Mouse (Mus musculus) midbrain, embryonic 12.5 days (tissue): ENCODE data around the gene Insr. TPM values are rescaled to one million over a fixed set of nuclear protein-coding genes. Genes with fewer than 3 reads are reported as not detected.

Experiments used
- ATAC-seq: fragments of 200-750 bp; cut with Nextera tagmentation; 2 replicates; pipeline ENCODE4 v1.8.0; 2017; ENCODE audit warnings: low read depth, moderate TSS enrichment, moderate library complexity; ENCODE audit not compliant: low FRiP score
- H3K27ac ChIP-seq: fragments of 300-500 bp; sonication (generic); replicated peaks from 2 replicates; pipeline ENCODE4 v1.5.1; 2016; ENCODE audit warnings: mild to moderate bottlenecking
- H3K27me3 ChIP-seq: fragments of 300-500 bp; sonication (generic); 2 replicates; pipeline ENCODE4 v1.6.1; 2016; ENCODE audit warnings: mild to moderate bottlenecking
- H3K36me3 ChIP-seq: fragments of 300-500 bp; sonication (generic); 2 replicates; pipeline ENCODE4 v1.6.1; 2016
- H3K4me1 ChIP-seq: fragments of 300-500 bp; sonication (generic); 2 replicates; pipeline ENCODE4 v1.6.1; 2016
- H3K4me2 ChIP-seq: fragments of 300-500 bp; sonication (generic); replicated peaks from 2 replicates; pipeline ENCODE4 v1.6.1; 2016; ENCODE audit warnings: mild to moderate bottlenecking, moderate library complexity
- H3K4me3 ChIP-seq: fragments of 300-500 bp; sonication (generic); 2 replicates; pipeline ENCODE4 v1.5.1; 2016; ENCODE audit warnings: mild to moderate bottlenecking
- H3K9ac ChIP-seq: fragments of 300-500 bp; sonication (generic); replicated peaks from 2 replicates; pipeline ENCODE4 v1.6.1; 2016; ENCODE audit warnings: mild to moderate bottlenecking, moderate library complexity
- H3K9me3 ChIP-seq: fragments of 300-500 bp; sonication (generic); 2 replicates; pipeline ENCODE4 v1.6.1; 2016; ENCODE audit warnings: mild to moderate bottlenecking
- WGBS: fragments of 180-500 bp; shearing (Covaris S2); methylation state at CpG from one replicate; pipeline ENCODE4 v1.1.7; 2016; 5-methylcytosine and 5-hydroxymethylcytosine counted together
- polyA plus RNA-seq: library from polyadenylated mRNA; unstranded; fragments of >200 nt; fragmentation: Nextera tagmentation; extraction: Ambion mirVana; gene quantifications from 2 replicates; pipeline ENCODE4 v1.2.1, GENCODE M21; 2016

Insr gene
- polyA plus RNA-seq, 1 experiment from 2014 or later: 46.7 TPM

GRCm38 (mm10) chr8:3248704-3249103 lies 30.7 kb downstream of the Insr start:
- Histone ChIP-seq H3K4me1 (no peaks in the 10 kb centered on the region), H3K27ac (no peak overlapping the region), H3K9me3 (no peaks in the 10 kb centered on the region), H3K4me2 (no peak overlapping the region), H3K36me3 (peaks cover 6% of the 10 kb centered on the region; the same call in 1 of the 2 replicates), H3K9ac (no peak overlapping the region), H3K27me3 (no peaks in the 10 kb centered on the region), H3K4me3 (no peak overlapping the region)
- 89% methylated on average over 5 of the region's 5 CpGs for WGBS
- no peak for ATAC-seq

GRCm38 (mm10) chr8:3247129-3247528 lies 32.3 kb downstream of the Insr start:
- Histone ChIP-seq H3K4me2 (no peak overlapping the region), H3K27ac (no peak overlapping the region), H3K4me3 (no peak overlapping the region), H3K9ac (no peak overlapping the region), H3K4me1 (no peaks in the 10 kb centered on the region), H3K27me3 (no peaks in the 10 kb centered on the region), H3K9me3 (no peaks in the 10 kb centered on the region), H3K36me3 (no peaks in the 10 kb centered on the region)
- 97% methylated on average over 1 of the region's 1 CpGs for WGBS
- no peak for ATAC-seq

- Histone ChIP-seq H3K36me3 (no peaks in the 10 kb centered on the region), H3K4me2 (no peak overlapping the region), H3K27ac (no peak overlapping the region), H3K9me3 (no peaks in the 10 kb centered on the region), H3K4me1 (no peaks in the 10 kb centered on the region), H3K27me3 (no peaks in the 10 kb centered on the region), H3K9ac (no peak overlapping the region), H3K4me3 (no peak overlapping the region)
- WGBS: 92% methylated on average over 4 of the region's 4 CpGs
- ATAC-seq: no peak
Measured at GRCm38 (mm10) chr8:3243229-3243628, 36.2 kb downstream of the Insr start.

GRCm38 (mm10) chr8:3240725-3241124 lies 38.7 kb downstream of the Insr start:
- ATAC-seq: no peak
- Histone ChIP-seq H3K36me3 (no peaks in the 10 kb centered on the region), H3K4me1 (no peaks in the 10 kb centered on the region), H3K9ac (no peak overlapping the region), H3K9me3 (no peaks in the 10 kb centered on the region), H3K27ac (no peak overlapping the region), H3K27me3 (no peaks in the 10 kb centered on the region), H3K4me2 (no peak overlapping the region), H3K4me3 (no peak overlapping the region)
- 95% methylated on average over 3 of the region's 3 CpGs for WGBS

GRCm38 (mm10) chr8:3239641-3240040 lies 39.8 kb downstream of the Insr start:
- no peaks in the 10 kb centered on the region for H3K9me3 ChIP-seq

GRCm38 (mm10) chr8:3238792-3239191 lies 40.6 kb downstream of the Insr start:
- Histone ChIP-seq H3K4me2 (no peak overlapping the region), H3K27me3 (no peaks in the 10 kb centered on the region), H3K9me3 (no peaks in the 10 kb centered on the region), H3K4me1 (no peaks in the 10 kb centered on the region), H3K9ac (no peak overlapping the region), H3K27ac (no peak overlapping the region), H3K4me3 (no peak overlapping the region), H3K36me3 (no peaks in the 10 kb centered on the region)
- ATAC-seq: no peak
- WGBS: 86% methylated on average over 3 of the region's 3 CpGs

More at GRCm38 (mm10) chr8:3239641-3240040, 39.8 kb downstream of the Insr start:
- Histone ChIP-seq H3K27ac (no peak overlapping the region), H3K4me2 (no peak overlapping the region), H3K4me3 (no peak overlapping the region), H3K27me3 (no peaks in the 10 kb centered on the region), H3K9ac (no peak overlapping the region), H3K36me3 (no peaks in the 10 kb centered on the region), H3K4me1 (no peaks in the 10 kb centered on the region)
- 89% methylated on average over 3 of the region's 3 CpGs for WGBS
- no peak for ATAC-seq

GRCm38 (mm10) chr8:3237319-3237718 lies 42.1 kb downstream of the Insr start:
- H3K27me3 ChIP-seq: no peaks in the 10 kb centered on the region
- H3K4me3 ChIP-seq: no peak overlapping the region
- WGBS: 72% methylated on average over 5 of the region's 5 CpGs
- no peak overlapping the region for H3K4me2 ChIP-seq
- no peaks in the 10 kb centered on the region for H3K4me1 ChIP-seq
- no peaks in the 10 kb centered on the region for H3K36me3 ChIP-seq
- H3K27ac ChIP-seq: no peak overlapping the region
- H3K9me3 ChIP-seq: no peaks in the 10 kb centered on the region
- no peak overlapping the region for H3K9ac ChIP-seq
- ATAC-seq: no peak

GRCm38 (mm10) chr8:3236277-3236676 lies 43.1 kb downstream of the Insr start:
- no peak for ATAC-seq
- no peaks in the 10 kb centered on the region for H3K36me3 ChIP-seq
- WGBS: 84% methylated on average over 3 of the region's 3 CpGs
- no peaks in the 10 kb centered on the region for H3K27me3 ChIP-seq
- H3K9me3 ChIP-seq: no peaks in the 10 kb centered on the region
- no peak overlapping the region for H3K4me2 ChIP-seq
- H3K4me1 ChIP-seq: no peaks in the 10 kb centered on the region
- no peak overlapping the region for H3K9ac ChIP-seq
- H3K27ac ChIP-seq: no peak overlapping the region
- H3K4me3 ChIP-seq: no peak overlapping the region

GRCm38 (mm10) chr8:3234569-3234968 lies 44.8 kb downstream of the Insr start:
- Histone ChIP-seq H3K9me3 (no peaks in the 10 kb centered on the region), H3K27ac (no peak overlapping the region), H3K27me3 (no peaks in the 10 kb centered on the region), H3K36me3 (no peaks in the 10 kb centered on the region), H3K4me2 (no peak overlapping the region), H3K9ac (no peak overlapping the region), H3K4me1 (no peaks in the 10 kb centered on the region), H3K4me3 (no peak overlapping the region)
- ATAC-seq: no peak
- WGBS: 88% methylated on average over 3 of the region's 3 CpGs

GRCm38 (mm10) chr8:3232601-3233000 lies 46.8 kb downstream of the Insr start:
- Histone ChIP-seq H3K27ac (no peak overlapping the region), H3K4me1 (no peaks in the 10 kb centered on the region), H3K27me3 (no peaks in the 10 kb centered on the region), H3K36me3 (no peaks in the 10 kb centered on the region), H3K4me3 (no peak overlapping the region), H3K9me3 (no peaks in the 10 kb centered on the region), H3K9ac (no peak overlapping the region), H3K4me2 (no peak overlapping the region)
- WGBS: 89% methylated on average over 2 of the region's 2 CpGs
- no peak for ATAC-seq

- no peaks in the 10 kb centered on the region for H3K36me3 ChIP-seq
- 92% methylated on average over 10 of the region's 10 CpGs for WGBS
- ATAC-seq: no peak
Measured at GRCm38 (mm10) chr8:3230118-3231060, 49.0 kb downstream of the Insr start.

GRCm38 (mm10) chr8:3227423-3227822 lies 52.0 kb downstream of the Insr start:
- no peak for ATAC-seq
- H3K27me3 ChIP-seq: no peaks in the 10 kb centered on the region
- no peak overlapping the region for H3K4me2 ChIP-seq
- 92% methylated on average over 5 of the region's 5 CpGs for WGBS
- no peak overlapping the region for H3K9ac ChIP-seq
- H3K27ac ChIP-seq: no peak overlapping the region
- H3K4me1 ChIP-seq: no peaks in the 10 kb centered on the region
- H3K36me3 ChIP-seq: no peaks in the 10 kb centered on the region
- no peaks in the 10 kb centered on the region for H3K9me3 ChIP-seq
- no peak overlapping the region for H3K4me3 ChIP-seq

More at GRCm38 (mm10) chr8:3230118-3231060, 49.0 kb downstream of the Insr start:
- H3K4me1 ChIP-seq: no peaks in the 10 kb centered on the region
- H3K27ac ChIP-seq: no peak overlapping the region
- H3K27me3 ChIP-seq: no peaks in the 10 kb centered on the region
- H3K9me3 ChIP-seq: no peaks in the 10 kb centered on the region
- no peak overlapping the region for H3K4me3 ChIP-seq
- no peak overlapping the region for H3K4me2 ChIP-seq
- H3K9ac ChIP-seq: no peak overlapping the region
